Mouse (Mus musculus) right cerebral cortex, postnatal 25 days (tissue): ENCODE measurements at regions not wholly inside any gene's neighbourhood (a gene's known extent, or its start where the extent isn't known, plus 50 kb on each side); places are given as distances from the start of the nearest gene placed in this dataset.

ENCODE experiments used
- DNase-seq: peaks from one replicate; pipeline ENCODE4 v3.0.0; 2022

GRCm38 (mm10) chr1:143464863-143465262, 175.6 kb upstream of the B3galt2 start:
- DNase-seq: no peak

- no peak for DNase-seq
Observed at GRCm38 (mm10) chr1:143466092-143466491, 174.4 kb upstream of the B3galt2 start.

GRCm38 (mm10) chr1:143475329-143475728, 165.1 kb upstream of the B3galt2 start:
- DNase-seq: no peak

GRCm38 (mm10) chr1:143483345-143483744, 157.1 kb upstream of the B3galt2 start:
- DNase-seq: no peak

- DNase-seq: no peak
Observed at GRCm38 (mm10) chr1:143484936-143485335, 155.5 kb upstream of the B3galt2 start.

- DNase-seq: no peak
Observed at GRCm38 (mm10) chr1:143497092-143497491, 143.4 kb upstream of the B3galt2 start.

GRCm38 (mm10) chr1:143503436-143504065, 136.9 kb upstream of the B3galt2 start:
- DNase-seq: peak; percentile 30

- no peak for DNase-seq
Observed at GRCm38 (mm10) chr1:143504066-143504440, 136.4 kb upstream of the B3galt2 start.

- no peak for DNase-seq
Observed at GRCm38 (mm10) chr1:143505318-143505717, 135.1 kb upstream of the B3galt2 start.

GRCm38 (mm10) chr1:143523831-143524521, 116.5 kb upstream of the B3galt2 start:
- DNase-seq: no peak

GRCm38 (mm10) chr1:143524522-143524865, 116.0 kb upstream of the B3galt2 start:
- DNase-seq: no peak

GRCm38 (mm10) chr1:143540223-143540622, 100.2 kb upstream of the B3galt2 start:
- DNase-seq: no peak

GRCm38 (mm10) chr1:143540701-143541100, 99.8 kb upstream of the B3galt2 start:
- no peak for DNase-seq
